Mouse (Mus musculus): ENCODE results near the gene Nampt. TPM values are rescaled to one million over a fixed set of nuclear protein-coding genes. Genes with fewer than 3 reads are reported as not detected.

The Nampt gene
- polyA plus RNA-seq, 1 experiment from 2014 or later: 34.1 TPM

DNA sequence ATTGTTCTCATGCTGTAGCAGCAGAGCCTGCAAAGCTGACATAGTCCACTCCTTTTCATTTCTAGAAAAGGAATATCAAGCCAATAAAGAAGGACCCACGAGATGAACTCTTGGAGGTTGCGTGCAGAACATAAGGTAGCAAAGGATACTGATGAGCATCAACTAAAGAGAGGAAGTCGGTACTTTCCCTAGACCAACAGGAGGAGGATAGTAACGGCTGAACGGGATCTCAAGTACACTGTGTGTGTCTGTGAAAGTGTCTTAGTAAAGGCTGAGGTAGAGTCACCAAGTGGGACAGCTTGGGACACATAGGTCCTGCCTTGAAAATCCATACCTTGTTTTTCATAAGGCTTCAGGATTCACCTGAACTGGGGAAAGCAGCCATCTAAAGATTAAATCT lies 34.4 kb downstream of the Nampt start:
- H3K4me2 ChIP-seq: no peak overlapping the region
- H3K36me3 ChIP-seq: peaks cover 31% of the 10 kb centered on the region
- H3K27me3 ChIP-seq: no peaks in the 10 kb centered on the region
- ATAC-seq (ENCODE audit: low read depth): no peak
- 96% methylated on average over 5 of the region's 5 CpGs for WGBS
- no peak overlapping the region for H3K4me3 ChIP-seq
- no peak overlapping the region for H3K9ac ChIP-seq
- H3K9me3 ChIP-seq: no peaks in the 10 kb centered on the region
- H3K4me1 ChIP-seq (replicated peaks): no peaks in the 10 kb centered on the region
- H3K27ac ChIP-seq (replicated peaks): no peak overlapping the region

- Histone ChIP-seq H3K4me3 (no peak overlapping the region), H3K4me2 (no peak overlapping the region), H3K36me3 (peaks cover 23% of the 10 kb centered on the region), H3K4me1 (replicated peaks) (no peaks in the 10 kb centered on the region), H3K9me3 (no peaks in the 10 kb centered on the region), H3K27me3 (no peaks in the 10 kb centered on the region), H3K27ac (replicated peaks) (no peak overlapping the region), H3K9ac (no peak overlapping the region)
- 84% methylated on average over 6 of the region's 6 CpGs for WGBS
- no peak for ATAC-seq (ENCODE audit: low read depth)
Observed at GRCm38 (mm10) chr12:32854866-32855265, 35.5 kb downstream of the Nampt start.

DNA sequence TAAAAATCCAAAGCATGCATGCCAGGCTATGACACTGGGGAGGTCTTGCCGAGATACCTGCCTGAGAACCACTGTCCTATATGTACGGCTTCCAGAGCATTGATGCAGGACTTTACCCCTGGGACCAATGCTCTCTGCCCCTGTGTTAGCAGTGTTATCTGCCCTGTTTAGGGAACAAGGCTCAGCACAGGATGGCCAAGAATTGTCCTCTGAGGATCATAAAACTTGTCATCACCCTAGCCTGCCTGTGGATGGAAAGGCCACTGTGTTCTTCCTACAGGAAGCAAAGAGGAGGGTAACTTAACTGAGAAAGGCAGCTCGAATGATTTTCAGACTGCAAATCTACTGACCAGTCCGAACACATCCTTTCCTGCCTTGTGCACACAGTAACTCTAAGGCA lies 36.1 kb downstream of the Nampt start:
- no peaks in the 10 kb centered on the region for H3K4me1 ChIP-seq (replicated peaks)
- H3K27me3 ChIP-seq: no peaks in the 10 kb centered on the region
- H3K4me3 ChIP-seq: no peak overlapping the region
- no peak for ATAC-seq (ENCODE audit: low read depth)
- no peaks in the 10 kb centered on the region for H3K9me3 ChIP-seq
- no peak overlapping the region for H3K9ac ChIP-seq
- no peak overlapping the region for H3K4me2 ChIP-seq
- H3K27ac ChIP-seq (replicated peaks): no peak overlapping the region
- peaks cover 17% of the 10 kb centered on the region for H3K36me3 ChIP-seq
- 82% methylated on average over 4 of the region's 4 CpGs for WGBS

- no peak for ATAC-seq (ENCODE audit: low read depth)
- no peaks in the 10 kb centered on the region for H3K9me3 ChIP-seq
- peaks cover 8% of the 10 kb centered on the region for H3K36me3 ChIP-seq
- no peak overlapping the region for H3K9ac ChIP-seq
- no peak overlapping the region for H3K27ac ChIP-seq (replicated peaks)
- WGBS: 89% methylated on average over 14 of the region's 14 CpGs
- no peaks in the 10 kb centered on the region for H3K27me3 ChIP-seq
- no peak overlapping the region for H3K4me2 ChIP-seq
- no peaks in the 10 kb centered on the region for H3K4me1 ChIP-seq (replicated peaks)
- H3K4me3 ChIP-seq: no peak overlapping the region
Observed at GRCm38 (mm10) chr12:32856707-32857511, 37.6 kb downstream of the Nampt start.

- Histone ChIP-seq H3K9me3 (no peaks in the 10 kb centered on the region), H3K4me3 (no peak overlapping the region), H3K36me3 (peaks cover 5% of the 10 kb centered on the region), H3K4me1 (replicated peaks) (no peaks in the 10 kb centered on the region), H3K27me3 (no peaks in the 10 kb centered on the region), H3K4me2 (no peak overlapping the region), H3K9ac (no peak overlapping the region), H3K27ac (replicated peaks) (no peak overlapping the region)
- 64% methylated on average over 1 of the region's 1 CpGs for WGBS
- no peak for ATAC-seq (ENCODE audit: low read depth)
Observed at GRCm38 (mm10) chr12:32858444-32858843, 39.1 kb downstream of the Nampt start.

GRCm38 (mm10) chr12:32860820-32861219 lies 41.5 kb downstream of the Nampt start:
- no peak overlapping the region for H3K4me2 ChIP-seq
- no peaks in the 10 kb centered on the region for H3K36me3 ChIP-seq
- no peaks in the 10 kb centered on the region for H3K9me3 ChIP-seq
- H3K27ac ChIP-seq (replicated peaks): no peak overlapping the region
- H3K9ac ChIP-seq: no peak overlapping the region
- no peak for ATAC-seq (ENCODE audit: low read depth)
- WGBS: 97% methylated on average over 5 of the region's 5 CpGs
- no peaks in the 10 kb centered on the region for H3K27me3 ChIP-seq
- H3K4me1 ChIP-seq (replicated peaks): no peaks in the 10 kb centered on the region
- no peak overlapping the region for H3K4me3 ChIP-seq

DNA sequence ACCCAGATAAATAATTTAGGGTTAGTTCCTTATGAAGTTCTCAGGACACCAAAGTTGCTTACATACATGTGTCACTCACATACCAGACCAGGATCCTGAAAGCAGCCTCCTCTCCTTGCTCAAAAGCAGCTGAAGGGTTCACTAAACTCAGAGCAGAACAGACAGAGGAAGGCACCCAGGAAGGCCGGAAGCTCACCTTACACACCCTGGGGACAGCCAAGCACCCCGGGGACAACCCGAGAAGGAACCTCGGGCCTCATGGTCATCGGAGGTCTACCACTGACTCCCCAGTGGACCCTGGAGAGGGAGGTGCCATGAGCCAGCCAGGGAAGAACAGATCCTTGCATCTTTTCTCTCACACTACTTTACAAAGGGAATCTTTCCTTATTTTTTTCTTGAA lies 51.5 kb downstream of the Nampt start:
- H3K27me3 ChIP-seq: no peaks in the 10 kb centered on the region
- H3K27ac ChIP-seq (replicated peaks): no peak overlapping the region
- no peaks in the 10 kb centered on the region for H3K4me1 ChIP-seq (replicated peaks)
- 91% methylated on average over 5 of the region's 5 CpGs for WGBS
- no peaks in the 10 kb centered on the region for H3K36me3 ChIP-seq
- H3K9ac ChIP-seq: no peak overlapping the region
- no peaks in the 10 kb centered on the region for H3K9me3 ChIP-seq
- H3K4me2 ChIP-seq: no peak overlapping the region
- no peak for ATAC-seq (ENCODE audit: low read depth)
- no peak overlapping the region for H3K4me3 ChIP-seq

DNA sequence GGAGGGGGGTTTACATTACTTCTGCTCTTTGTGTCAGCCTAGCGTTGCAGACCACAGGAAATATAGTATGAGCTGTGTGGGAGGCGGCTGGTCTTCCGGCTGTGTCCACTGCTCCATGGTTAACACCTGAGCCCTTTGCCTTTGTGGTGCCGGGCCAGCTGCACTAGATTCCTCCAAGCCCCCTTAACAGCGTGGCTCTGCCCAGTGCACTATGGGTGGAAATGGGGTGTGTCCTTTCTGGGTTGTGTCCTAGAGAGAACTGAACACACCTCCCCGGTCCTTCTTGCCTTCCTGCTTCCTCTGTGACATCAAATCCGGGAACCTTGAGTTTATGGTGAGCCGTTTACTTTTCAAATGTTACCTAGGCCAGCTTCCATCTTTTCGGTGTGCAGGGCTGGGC lies 58.2 kb downstream of the Nampt start:
- ATAC-seq (ENCODE audit: low read depth): no peak
- 87% methylated on average over 9 of the region's 9 CpGs for WGBS

DNA sequence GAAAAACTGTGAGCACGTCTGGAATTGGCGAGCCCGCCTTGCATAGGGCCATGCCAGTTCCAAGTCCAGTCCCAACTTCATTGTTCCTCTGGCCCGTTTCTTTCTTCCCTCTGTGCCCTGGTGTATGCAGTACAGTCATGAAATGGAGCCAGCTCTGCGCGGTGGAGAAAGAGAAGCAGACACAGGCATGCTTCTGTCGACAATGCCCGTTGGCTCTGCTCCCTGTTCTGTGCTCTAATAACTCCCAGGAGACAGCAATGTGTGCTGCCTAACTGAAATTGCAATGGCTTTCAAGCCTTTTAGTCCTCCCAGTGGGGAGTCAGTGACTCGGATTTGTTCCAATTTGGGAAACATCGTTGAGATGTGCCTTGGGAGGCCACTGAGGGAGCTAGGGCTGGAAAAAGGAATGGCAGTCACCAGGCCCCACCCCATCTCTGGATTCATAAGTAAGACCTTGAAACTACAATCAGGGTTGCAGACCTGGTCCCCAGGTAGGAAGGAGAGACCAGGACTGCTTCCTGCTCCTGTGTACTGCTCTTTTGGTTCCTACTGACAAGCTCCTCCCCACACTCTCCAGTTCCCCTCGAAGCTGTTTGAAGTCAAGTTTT lies 58.7 kb downstream of the Nampt start:
- ATAC-seq (ENCODE audit: low read depth): peak; percentile 88
- H3K9me3 ChIP-seq: no peaks in the 10 kb centered on the region
- WGBS: 46% methylated on average over 11 of the region's 11 CpGs
- H3K4me3 ChIP-seq: no peak overlapping the region
- peaks cover 7% of the 10 kb centered on the region for H3K4me1 ChIP-seq (replicated peaks)
- H3K36me3 ChIP-seq: no peaks in the 10 kb centered on the region
- H3K4me2 ChIP-seq: no peak overlapping the region
- no peak overlapping the region for H3K9ac ChIP-seq
- no peaks in the 10 kb centered on the region for H3K27me3 ChIP-seq
- peak overlapping the region; percentile 19 for H3K27ac ChIP-seq (replicated peaks)

More for the DNA sequence above, 58.2 kb downstream of the Nampt start:
- no peaks in the 10 kb centered on the region for H3K9me3 ChIP-seq
- H3K4me2 ChIP-seq: no peak overlapping the region
- H3K4me3 ChIP-seq: no peak overlapping the region
- no peaks in the 10 kb centered on the region for H3K36me3 ChIP-seq
- peak overlapping the region; percentile 19 for H3K27ac ChIP-seq (replicated peaks)
- H3K4me1 ChIP-seq (replicated peaks): peaks cover 7% of the 10 kb centered on the region
- H3K9ac ChIP-seq: no peak overlapping the region
- H3K27me3 ChIP-seq: no peaks in the 10 kb centered on the region

GRCm38 (mm10) chr12:32879371-32879770 lies 60.0 kb downstream of the Nampt start:
- H3K9me3 ChIP-seq: no peaks in the 10 kb centered on the region
- no peaks in the 10 kb centered on the region for H3K36me3 ChIP-seq
- no peak for ATAC-seq (ENCODE audit: low read depth)
- H3K4me3 ChIP-seq: no peak overlapping the region
- no peak overlapping the region for H3K27ac ChIP-seq (replicated peaks)
- no peaks in the 10 kb centered on the region for H3K27me3 ChIP-seq
- no peak overlapping the region for H3K4me2 ChIP-seq
- H3K9ac ChIP-seq: no peak overlapping the region
- WGBS: 80% methylated on average over 3 of the region's 3 CpGs
- peaks cover 7% of the 10 kb centered on the region for H3K4me1 ChIP-seq (replicated peaks)

- H3K9me3 ChIP-seq: no peaks in the 10 kb centered on the region
- no peaks in the 10 kb centered on the region for H3K27me3 ChIP-seq
- 72% methylated on average over 9 of the region's 9 CpGs for WGBS
- no peak for ATAC-seq (ENCODE audit: low read depth)
- H3K9ac ChIP-seq: no peak overlapping the region
- H3K27ac ChIP-seq (replicated peaks): no peak overlapping the region
- no peaks in the 10 kb centered on the region for H3K4me1 ChIP-seq (replicated peaks)
- no peak overlapping the region for H3K4me2 ChIP-seq
- H3K36me3 ChIP-seq: no peaks in the 10 kb centered on the region
- no peak overlapping the region for H3K4me3 ChIP-seq
Observed at GRCm38 (mm10) chr12:32884356-32884755, 65.0 kb downstream of the Nampt start.

DNA sequence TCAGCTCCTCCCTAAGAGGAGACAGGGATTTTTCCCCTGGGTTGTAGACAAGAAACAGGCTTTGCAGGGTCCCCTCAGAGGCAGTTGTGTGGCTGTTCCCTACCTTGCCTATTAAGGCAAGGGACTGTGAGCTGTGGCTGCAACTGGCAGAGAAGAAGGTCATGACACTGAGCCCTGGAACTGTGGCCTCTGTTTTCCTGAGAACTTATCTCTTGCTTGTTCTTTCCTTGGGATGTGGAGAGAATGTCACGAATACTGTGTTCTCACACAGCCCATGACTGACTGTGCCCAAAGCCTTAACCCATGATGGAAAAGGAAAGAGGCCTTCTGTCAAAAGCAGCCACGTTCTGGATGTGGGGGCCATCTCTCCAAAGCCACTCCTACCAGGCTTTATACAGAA lies 65.7 kb downstream of the Nampt start:
- no peak for ATAC-seq (ENCODE audit: low read depth)
- Histone ChIP-seq H3K4me2 (no peak overlapping the region), H3K9me3 (no peaks in the 10 kb centered on the region), H3K9ac (no peak overlapping the region), H3K4me3 (no peak overlapping the region), H3K4me1 (replicated peaks) (no peaks in the 10 kb centered on the region), H3K36me3 (no peaks in the 10 kb centered on the region), H3K27ac (replicated peaks) (no peak overlapping the region), H3K27me3 (no peaks in the 10 kb centered on the region)
- 84% methylated on average over 2 of the region's 2 CpGs for WGBS

DNA sequence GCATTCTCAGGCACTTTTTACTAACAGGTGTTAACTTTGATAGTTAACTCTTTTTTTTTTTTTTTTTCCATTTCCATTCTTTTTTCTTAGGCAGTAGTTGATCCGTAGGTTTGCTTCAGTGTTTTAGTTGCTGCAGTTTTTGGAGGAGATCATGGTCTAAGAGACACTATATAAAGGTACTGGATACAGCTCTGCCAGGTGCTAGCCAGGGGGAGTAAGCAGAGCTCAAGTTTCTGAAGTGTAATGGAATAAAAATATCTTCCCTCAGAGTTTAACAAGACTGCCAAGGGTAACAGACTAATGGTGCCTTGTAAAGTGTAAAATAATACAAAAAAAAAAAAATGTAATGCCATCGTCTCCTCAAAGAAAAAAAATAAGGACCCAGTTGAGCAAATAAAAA lies 67.0 kb downstream of the Nampt start:
- no peaks in the 10 kb centered on the region for H3K27me3 ChIP-seq
- H3K27ac ChIP-seq (replicated peaks): no peak overlapping the region
- WGBS: 90% methylated on average over 2 of the region's 2 CpGs
- no peak overlapping the region for H3K9ac ChIP-seq
- H3K4me1 ChIP-seq (replicated peaks): no peaks in the 10 kb centered on the region
- H3K4me3 ChIP-seq: no peak overlapping the region
- no peaks in the 10 kb centered on the region for H3K9me3 ChIP-seq
- ATAC-seq (ENCODE audit: low read depth): no peak
- H3K36me3 ChIP-seq: no peaks in the 10 kb centered on the region
- no peak overlapping the region for H3K4me2 ChIP-seq

Measured in neural tube, embryonic 13.5 days (tissue).